Comparison of ENCODE assay signal across 9 mouse cellular contexts in the genomic region with DNA sequence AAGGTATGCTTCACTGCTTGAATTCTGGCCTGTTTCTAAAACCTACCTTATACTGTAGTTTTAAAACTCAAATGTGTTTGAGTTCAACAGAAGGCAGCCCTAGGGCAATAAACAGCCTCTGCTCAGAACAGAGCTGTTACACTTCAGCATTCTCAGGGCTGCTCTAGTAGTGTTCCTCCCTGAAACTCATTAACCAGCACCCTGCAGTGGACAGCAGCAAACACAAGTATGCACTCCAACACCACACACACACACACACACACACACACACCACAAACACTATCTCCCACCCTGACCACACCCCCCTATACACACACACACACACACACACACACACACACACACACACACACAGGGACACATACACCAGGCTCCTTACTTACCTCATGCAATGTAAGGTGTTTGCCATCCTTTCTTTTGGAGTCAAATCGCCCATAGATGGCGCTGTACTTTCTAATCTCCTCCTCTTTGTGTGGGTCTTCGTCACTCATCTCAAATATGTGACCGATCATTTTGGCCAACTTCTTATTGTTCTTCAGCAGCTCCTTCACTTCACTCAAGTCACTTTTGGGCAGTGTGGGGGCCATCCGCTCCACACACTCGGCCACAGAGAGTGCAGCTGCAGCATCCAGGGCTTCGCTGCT. TPM values are rescaled to one million over a fixed set of nuclear protein-coding genes. Genes with fewer than 3 reads are reported as not detected.
DNase-seq lines count a peak whose midpoint lies in the region; ATAC-seq and TF ChIP-seq lines count a peak whose summit lies in the region.
"Had no signal": no experiment of that assay in that cellular context is flagged by ENCODE, and none has a peak within 500 bp of the region (broad histone marks: within the 10 kb centered on the region; RNA-seq: fewer than 3 reads in every experiment).

No protein-coding gene starts in this region.

- POLR2A ChIA-PET in Patski (lab: Charles Lee): interaction anchor here (0.6 kb wide), 1 partner anchor 203 kb away, joined by 9 read pairs; no protein-coding TSS in a partner anchor

- peak; percentile 27 for TF ChIP-seq CTCF in Patski (IDR thresholded peaks at IDR 0.05)
- peak; percentile 30; the same call in 1 of the 2 replicates for TF ChIP-seq CTCF in small intestine, adult 2 months (IDR thresholded peaks at IDR 0.05; ENCODE audit: extremely low read depth, insufficient read length, insufficient replicate concordance, low read depth, low read length)

- no peaks in the 10 kb centered on the region; the same call in 1 of the 2 replicates for H3K36me3 ChIP-seq in kidney, embryonic 14.5 days (ENCODE audit: control insufficient read depth, insufficient read depth, low read length)
- peaks cover 6% of the 10 kb centered on the region for H3K36me3 ChIP-seq in small intestine, adult 2 months (ENCODE audit: control insufficient read depth, insufficient read depth, low read length)

- H3K27ac ChIP-seq in kidney, embryonic 14.5 days (ENCODE audit: low read depth, low read length): no peak overlapping the region
- H3K27ac ChIP-seq in small intestine, adult 2 months (ENCODE audit: insufficient read depth, low read depth, low read length): no peak overlapping the region
- H3K27ac ChIP-seq: limb, embryonic 13.5 days had no signal

- in situ Hi-C loops in Patski (cut with MboI; ENCODE audit: low pct_unique_long_range_greater_than_20kb): loop anchor here (25.0 kb wide), 1 partner anchor 327 kb away; no protein-coding TSS in a partner anchor

- TF ChIP-seq POLR2A in small intestine, adult 2 months (IDR thresholded peaks at IDR 0.05; ENCODE audit: low read depth, low read length): no peak

- H3K4me2 ChIP-seq in kidney, embryonic 14.5 days (replicated peaks; ENCODE audit: low read depth, low read length): no peak overlapping the region
- H3K4me2 ChIP-seq: limb, embryonic 13.5 days had no signal

- H3K27me3 ChIP-seq in Patski: no peaks in the 10 kb centered on the region
- no peaks in the 10 kb centered on the region for H3K27me3 ChIP-seq in kidney, embryonic 14.5 days (ENCODE audit: control insufficient read depth, insufficient read depth, low read length)
- no peaks in the 10 kb centered on the region for H3K27me3 ChIP-seq in small intestine, adult 2 months (ENCODE audit: control insufficient read depth, insufficient read depth, low read length)
- H3K27me3 ChIP-seq: limb, embryonic 13.5 days had no signal

- H3K9ac ChIP-seq in kidney, embryonic 14.5 days (ENCODE audit: low read depth, low read length): no peak overlapping the region
- H3K9ac ChIP-seq: limb, embryonic 13.5 days had no signal

- peak; percentile 28 for DNase-seq in left cerebral cortex, postnatal 4 days
- DNase-seq in left cerebral cortex, adult 18-20 months (ENCODE audit: low spot score in 2 of 2): no peak
- DNase-seq in Patski (ENCODE audit: low read depth, low spot score) (no peak), MN1 (ENCODE audit: low spot score) (no peak)
- no peak for DNase-seq in heart, postnatal 4 days
- no peak for DNase-seq in heart, adult 8-10 months (ENCODE audit: low spot score)

- H3K4me3 ChIP-seq in kidney, embryonic 14.5 days (ENCODE audit: low read length): no peak overlapping the region
- H3K4me3 ChIP-seq in small intestine, adult 2 months (ENCODE audit: low read depth, low read length): no peak overlapping the region
- H3K4me3 ChIP-seq: limb, embryonic 13.5 days had no signal

- intact Hi-C loops in left cerebral cortex, postnatal 4 days (cut with DNase I): no loop called here

- CTCF ChIA-PET in Patski (lab: Charles Lee): interaction anchor here (1.0 kb wide), 1 partner anchor 22 kb away, joined by 3 read pairs; no protein-coding TSS in a partner anchor

- no peaks in the 10 kb centered on the region for H3K9me3 ChIP-seq in kidney, embryonic 14.5 days (ENCODE audit: control insufficient read depth, low read length)
- H3K9me3 ChIP-seq: limb, embryonic 13.5 days had no signal

- WGBS in kidney, embryonic 14.5 days: 71% methylated on average over 7 of the region's 7 CpGs
- WGBS in small intestine, adult 2 months: 81% methylated on average over 7 of the region's 7 CpGs

- no peak for ATAC-seq in Patski
- ATAC-seq in kidney, embryonic 14.5 days (ENCODE audit: low FRiP score, low TSS enrichment): peak; percentile 57; the same call in 1 of the 2 replicates

- no peaks in the 10 kb centered on the region for H3K4me1 ChIP-seq in kidney, embryonic 14.5 days (ENCODE audit: control insufficient read depth, insufficient read depth, low read length)
- 0 out of 2 replicates have a peak, but pooled peaks cover 2% of the 10 kb centered on the region for H3K4me1 ChIP-seq in small intestine, adult 2 months (ENCODE audit: control insufficient read depth, insufficient read depth, insufficient read length, low read length)

RNA-seq across cellular contexts. Expression of a gene that starts 10.8 kb away (rescaled TPM):
- 10 to 100 TPM; 33.9 to 35.4 TPM for total RNA-seq in left cerebral cortex, postnatal 4 days (2021)
- 10 to 100 TPM; 37.3 to 41.6 TPM for total RNA-seq in left cerebral cortex, adult 18-20 months (2021)
- 48.0 TPM for polyA plus RNA-seq in Patski (2021)
- polyA plus RNA-seq in kidney, embryonic 14.5 days (2014; fragmentation: Nextera tagmentation; extraction: Ambion mirVana): 13.2 and 18.8 TPM in 2 replicates
- 2.8 and 6.5 TPM in 2 replicates for polyA plus RNA-seq in small intestine, adult 2 months (2012; rRNA removed)
- 10 to 100 TPM; 36.2 to 36.8 TPM for total RNA-seq in heart, postnatal 4 days (2021)
- 10 to 100 TPM; 19.4 to 24.7 (median 23.0) TPM for total RNA-seq in heart, adult 8-10 months (2022)
